Mouse (Mus musculus): ENCODE measurements around the gene Chdh.

The Chdh gene

DNA sequence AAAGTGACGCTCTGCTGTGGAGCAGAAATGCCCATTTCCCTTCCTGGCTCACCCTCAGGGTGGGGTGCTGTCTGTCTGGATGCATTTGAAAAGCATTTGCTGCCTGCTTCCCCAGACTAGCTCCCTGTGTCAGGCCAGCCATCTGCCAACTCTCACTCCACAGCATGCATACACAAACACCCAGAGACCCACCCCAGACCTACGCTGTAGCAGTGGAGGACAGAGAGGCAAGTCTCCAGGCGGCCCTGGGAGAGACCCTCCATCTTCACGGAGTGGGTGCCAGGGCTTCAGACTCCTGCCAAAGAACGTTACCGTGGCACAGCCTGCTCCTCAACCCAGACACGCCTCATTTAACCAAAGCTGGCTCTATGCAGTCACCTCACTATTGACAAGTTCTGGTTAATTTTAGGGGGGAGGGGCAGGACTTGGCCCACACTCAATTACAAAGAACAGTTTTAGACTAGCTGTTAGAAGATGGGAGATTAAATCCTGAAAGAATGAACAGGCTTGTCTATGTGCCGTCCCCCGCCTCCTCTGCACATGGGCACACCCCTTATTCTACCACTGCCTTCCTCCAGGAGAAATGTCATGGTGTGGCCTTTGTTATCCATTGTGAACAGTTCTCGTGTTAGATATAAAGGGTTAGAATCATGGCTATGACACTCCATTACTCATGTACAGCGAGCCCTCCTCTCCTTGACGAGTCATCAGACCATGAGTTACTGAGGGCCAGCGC, 47.4 kb downstream of the Chdh start:
- in situ Hi-C loops (cut with MboI) = no loop called here

GRCm38 (mm10) chr14:30064864-30065263, 56.0 kb downstream of the Chdh start:
- in situ Hi-C loops (cut with MboI) = no loop called here

- in situ Hi-C loops (cut with MboI) = no loop called here
These were observed 57.9 kb downstream of the Chdh start for GRCm38 (mm10) chr14:30066752-30067151.

- in situ Hi-C loops (cut with MboI) = no loop called here
These were observed 59.7 kb downstream of the Chdh start for GRCm38 (mm10) chr14:30068566-30068965.

DNA sequence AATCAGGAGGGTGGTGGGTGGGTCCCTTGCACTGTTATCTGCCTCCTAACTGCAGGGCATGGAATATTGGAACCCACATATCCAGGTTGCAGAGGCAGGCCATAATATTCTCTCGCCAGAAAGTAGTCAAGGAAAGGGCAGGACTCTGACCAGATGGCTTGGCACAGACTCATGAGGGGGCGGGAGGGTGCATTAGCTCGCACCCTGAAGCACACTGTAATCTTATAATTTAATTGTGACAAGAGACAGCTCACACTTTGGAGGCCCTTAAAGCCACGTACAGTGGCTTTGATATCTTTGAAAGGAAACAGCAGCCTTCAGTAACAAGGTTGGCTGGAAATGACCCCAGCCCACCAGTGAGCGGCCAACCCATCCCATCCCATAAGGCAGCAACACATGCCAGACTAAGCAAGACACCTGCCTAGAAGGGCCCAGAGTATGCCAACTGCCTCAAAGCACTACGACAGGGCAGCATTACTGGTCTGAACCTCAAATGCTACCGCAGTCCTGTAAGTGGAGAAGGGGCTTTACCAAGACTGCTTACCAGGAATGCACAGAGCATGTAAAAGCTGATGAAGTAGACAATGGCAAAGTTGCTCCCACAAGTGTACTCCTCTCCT, 66.6 kb downstream of the Chdh start:
- in situ Hi-C loops (cut with MboI) = no loop called here

DNA sequence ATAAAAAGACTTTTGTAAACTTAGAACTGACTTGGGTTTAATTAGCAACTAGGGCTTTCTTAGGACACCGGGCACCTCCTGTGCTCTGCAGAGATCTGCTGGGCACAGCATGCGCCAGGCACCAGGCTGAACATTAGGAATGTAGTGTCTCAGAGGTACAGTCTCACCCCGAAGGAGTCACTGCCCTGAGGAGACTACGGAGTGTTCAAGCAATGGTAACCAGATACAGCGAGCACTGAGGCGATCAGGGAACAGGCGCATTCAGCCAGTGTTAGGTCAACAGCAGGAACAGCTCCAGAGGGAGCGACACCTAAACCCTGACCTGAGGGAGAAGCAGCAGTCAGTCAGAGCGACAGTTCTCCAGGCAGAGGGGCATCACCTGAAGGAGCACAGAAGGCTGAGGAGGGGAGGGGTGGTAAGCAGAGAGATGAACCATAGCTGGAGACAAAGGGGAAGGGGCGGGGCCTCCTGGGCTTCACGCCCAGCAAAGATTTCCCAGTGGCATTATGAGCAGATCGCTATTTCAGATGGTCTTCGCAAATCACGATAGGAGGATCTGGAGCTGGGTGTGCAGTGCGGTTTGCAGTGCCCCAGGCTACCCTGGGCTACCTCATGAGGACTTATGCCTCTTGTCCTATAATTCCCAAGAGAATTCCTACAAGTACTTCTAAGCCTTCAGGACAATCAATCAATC, 69.4 kb downstream of the Chdh start:
- in situ Hi-C loops (cut with MboI) = no loop called here

DNA sequence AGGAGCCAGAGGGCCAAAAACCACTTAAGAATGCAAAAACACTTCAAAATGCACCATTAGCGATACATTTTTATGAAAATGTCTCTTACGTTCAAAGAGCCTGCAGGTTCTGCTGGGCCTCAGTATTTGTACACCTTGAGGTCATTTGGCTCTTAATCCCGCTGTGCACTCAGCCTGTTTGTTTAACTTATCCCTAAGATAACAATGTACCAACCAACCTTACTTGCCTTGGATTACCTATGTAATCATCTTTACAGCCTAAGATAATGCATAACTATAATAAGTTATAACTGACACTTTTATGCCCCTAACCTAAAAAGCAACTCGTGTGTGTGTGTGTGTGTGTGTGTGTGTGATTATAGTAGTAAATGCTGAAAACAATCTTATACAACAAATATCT, 70.9 kb downstream of the Chdh start:
- in situ Hi-C loops (cut with MboI) = no loop called here
